Mouse (Mus musculus) embryo, embryonic 10 days (tissue): ENCODE results near the gene Pik3r6.

Experiments used
- DNase-seq: peaks from one replicate; pipeline ENCODE4 v3.0.0-alpha.2; 2015; ENCODE audit warnings: low spot score

Gene Pik3r6

DNA sequence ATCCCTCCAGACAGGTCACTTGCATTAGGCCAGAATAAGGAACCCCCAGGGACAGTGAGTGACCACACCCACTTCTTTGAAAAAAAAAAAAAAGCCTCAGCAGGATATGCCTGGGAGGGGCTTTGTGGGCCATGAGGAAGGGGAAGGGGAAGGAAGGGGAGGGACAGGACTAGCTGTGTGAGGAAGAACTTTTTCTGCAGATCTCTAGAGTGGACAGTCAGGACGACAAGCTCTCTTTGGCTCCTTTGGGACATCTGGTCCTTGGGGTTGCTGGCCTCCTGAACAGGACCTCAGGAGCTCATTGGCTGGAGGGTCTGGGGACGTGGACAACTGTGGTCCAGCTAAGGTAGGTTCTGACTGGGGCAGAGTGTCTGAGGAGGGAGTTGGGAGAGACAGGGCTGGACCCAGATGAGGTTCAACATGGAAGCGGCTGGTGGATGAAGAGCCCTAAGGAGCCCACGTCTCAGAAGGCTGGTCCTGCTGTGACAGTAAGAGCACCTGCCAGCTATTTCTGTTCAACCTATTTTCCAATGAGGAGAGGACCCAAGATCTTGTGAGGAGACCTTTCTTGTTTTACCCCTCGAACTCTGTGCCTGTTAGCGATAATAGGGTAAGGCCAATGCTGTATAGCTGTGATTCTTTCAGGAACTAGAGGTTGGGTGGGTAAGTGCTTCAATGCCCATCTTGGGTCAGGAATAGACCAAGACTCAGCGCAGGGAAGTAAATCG lies at the start of gene Pik3r6:
TSS of gene Pik3r6 (plus strand) at position 118 of the 728 bp plus-strand sequence.
- no peak for DNase-seq

DNA sequence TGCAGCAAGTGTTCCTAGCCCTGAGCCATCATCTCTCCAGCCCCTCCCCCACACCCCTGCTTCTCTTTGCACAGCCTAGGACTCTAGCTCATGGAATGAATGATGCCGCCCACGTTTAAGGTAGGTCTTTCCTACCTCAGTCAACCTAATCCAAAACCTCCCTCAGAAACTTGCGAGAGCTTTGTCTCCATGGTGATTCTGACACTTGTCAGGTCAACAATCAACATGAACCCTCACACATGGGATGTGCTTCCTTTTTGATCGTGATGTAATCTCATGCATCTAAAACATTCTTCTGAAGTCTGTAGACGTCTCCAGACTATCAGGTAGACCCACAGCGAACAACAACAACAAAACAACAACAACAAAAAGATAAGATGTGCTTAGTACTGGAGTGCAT lies 49.5 kb upstream of the Pik3r6 start:
- no peak for DNase-seq

DNA sequence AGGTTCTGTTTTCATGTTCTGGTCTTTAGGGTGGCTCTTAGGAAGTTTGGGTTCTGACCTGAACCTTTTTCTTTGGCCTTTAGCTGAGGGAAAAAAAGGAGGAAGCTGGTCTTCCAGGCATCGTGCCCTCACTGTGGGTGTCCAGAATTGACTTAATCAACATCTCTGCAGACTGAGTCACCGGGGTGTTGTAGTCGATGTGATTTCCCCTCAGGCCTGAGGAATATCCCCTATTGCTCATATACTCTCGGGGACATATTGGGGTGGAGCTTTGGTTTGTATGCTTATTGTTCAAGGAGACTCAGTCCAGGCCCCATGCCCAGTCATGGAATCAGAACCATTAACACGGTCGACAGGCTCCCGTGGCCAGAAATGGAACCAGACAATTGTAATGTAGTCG lies 44.7 kb upstream of the Pik3r6 start:
- no peak for DNase-seq

DNA sequence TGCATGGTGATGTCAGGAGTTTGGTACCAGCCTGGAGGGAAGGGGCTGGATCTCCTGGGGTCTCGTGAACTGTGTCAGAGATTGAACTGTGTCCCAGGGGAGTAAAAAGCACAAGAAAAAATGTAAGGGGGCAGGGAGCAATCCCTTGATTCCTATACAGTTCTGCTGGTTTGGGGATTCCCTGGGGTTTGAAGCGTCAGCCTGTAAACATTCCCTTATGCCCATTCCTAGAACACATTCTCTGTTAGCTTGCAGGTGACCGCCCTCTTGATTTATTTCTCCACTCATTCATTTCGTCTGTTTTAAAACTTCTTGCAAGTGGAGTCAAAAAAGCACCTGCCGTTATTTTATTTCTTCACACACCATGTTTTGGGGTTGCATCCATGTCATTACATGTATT lies 43.8 kb upstream of the Pik3r6 start:
- DNase-seq: no peak

DNA sequence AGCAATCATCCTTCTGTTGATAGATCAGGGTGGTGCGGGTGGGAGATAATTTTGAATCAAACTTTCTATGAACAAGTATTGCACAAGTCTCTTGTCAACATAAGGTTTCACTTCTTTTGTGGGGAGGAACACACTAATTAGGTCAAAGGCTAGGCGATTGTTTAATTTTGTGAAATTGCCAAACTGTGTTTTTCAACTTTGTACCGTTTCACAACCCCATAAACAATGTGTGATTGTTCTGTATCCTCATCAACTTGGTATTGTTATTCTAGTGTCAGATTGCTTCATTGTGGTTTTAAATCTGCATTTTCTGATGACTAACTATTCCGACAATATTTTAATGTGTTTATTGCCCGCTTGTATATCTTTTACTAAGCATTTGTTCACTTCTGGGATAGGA lies 43.3 kb upstream of the Pik3r6 start:
- DNase-seq: no peak

DNA sequence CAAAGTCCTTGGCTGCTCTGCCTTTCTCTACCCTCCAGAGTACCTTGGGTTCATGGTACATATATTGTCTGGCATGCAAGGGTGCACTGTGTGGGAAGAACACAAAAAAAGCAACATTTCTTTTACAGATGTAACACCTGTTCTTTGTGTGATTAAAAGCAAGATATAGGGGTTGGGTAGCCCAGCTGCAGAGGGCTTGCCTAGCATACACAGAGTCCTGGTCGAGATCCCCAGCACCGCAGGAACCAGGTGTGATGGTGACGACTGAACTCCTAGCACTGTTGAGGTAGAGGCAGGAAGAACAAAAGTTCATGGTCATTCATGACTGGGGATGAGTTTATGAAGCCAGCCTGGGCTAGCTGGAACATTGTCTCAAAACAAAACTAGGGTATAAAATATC lies 40.1 kb upstream of the Pik3r6 start:
- DNase-seq: no peak

DNA sequence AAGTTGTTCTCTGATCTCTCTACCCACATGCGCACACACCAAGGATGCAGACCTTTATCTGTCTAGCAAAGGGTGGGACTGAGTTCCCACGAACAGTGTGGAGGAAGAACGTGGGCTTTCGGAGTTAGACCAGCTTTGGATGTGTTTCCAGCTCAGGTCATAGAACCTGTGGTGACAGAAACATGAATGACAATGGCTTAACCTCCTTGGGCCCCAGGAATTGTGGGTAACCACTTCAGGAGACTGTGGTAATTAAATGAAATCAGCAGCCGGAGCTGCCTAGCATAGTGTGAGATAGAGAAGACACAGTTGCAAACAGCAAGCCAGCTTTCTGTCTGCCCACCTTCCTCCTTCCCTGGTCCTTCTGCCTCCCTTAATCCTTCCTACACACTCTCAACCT lies 38.6 kb upstream of the Pik3r6 start:
- no peak for DNase-seq

DNA sequence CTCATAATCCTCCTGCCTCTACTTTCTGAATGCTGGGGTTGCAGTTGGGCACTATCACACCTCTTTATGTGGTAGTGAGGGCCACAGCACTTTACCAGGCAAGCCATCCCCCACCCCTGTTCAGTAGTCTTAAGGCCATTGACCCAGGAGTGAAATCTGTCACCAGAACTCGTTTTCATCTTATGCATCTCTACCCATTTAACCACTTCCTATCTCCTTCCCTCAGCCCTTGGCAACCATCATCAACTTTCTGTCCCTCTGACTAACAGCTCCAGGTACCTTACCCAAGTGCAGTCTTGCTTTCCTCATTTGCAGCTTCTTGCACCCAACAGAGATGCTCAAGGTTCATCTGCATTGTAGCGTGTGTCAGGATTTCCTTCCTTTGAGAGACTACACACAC lies 37.7 kb upstream of the Pik3r6 start:
- DNase-seq: no peak

DNA sequence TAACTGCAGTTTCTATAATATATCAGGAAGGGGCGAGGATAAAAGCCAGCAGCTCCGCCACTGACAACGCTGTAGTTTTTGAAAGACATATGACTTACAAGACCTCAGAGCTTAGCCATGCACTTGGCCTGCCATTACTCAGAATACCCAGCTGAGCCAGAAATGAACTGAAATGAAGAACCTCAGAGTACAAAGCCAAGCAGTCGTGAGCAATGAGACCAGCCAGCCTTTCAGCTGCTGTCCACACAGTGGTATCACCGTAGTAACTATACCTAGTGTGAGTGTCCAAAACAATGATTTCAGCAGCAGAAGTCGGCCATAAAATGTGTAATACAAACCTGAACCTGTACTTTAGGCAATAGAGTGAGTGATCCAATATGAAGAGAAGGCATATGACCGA lies 35.4 kb upstream of the Pik3r6 start:
- no peak for DNase-seq

DNA sequence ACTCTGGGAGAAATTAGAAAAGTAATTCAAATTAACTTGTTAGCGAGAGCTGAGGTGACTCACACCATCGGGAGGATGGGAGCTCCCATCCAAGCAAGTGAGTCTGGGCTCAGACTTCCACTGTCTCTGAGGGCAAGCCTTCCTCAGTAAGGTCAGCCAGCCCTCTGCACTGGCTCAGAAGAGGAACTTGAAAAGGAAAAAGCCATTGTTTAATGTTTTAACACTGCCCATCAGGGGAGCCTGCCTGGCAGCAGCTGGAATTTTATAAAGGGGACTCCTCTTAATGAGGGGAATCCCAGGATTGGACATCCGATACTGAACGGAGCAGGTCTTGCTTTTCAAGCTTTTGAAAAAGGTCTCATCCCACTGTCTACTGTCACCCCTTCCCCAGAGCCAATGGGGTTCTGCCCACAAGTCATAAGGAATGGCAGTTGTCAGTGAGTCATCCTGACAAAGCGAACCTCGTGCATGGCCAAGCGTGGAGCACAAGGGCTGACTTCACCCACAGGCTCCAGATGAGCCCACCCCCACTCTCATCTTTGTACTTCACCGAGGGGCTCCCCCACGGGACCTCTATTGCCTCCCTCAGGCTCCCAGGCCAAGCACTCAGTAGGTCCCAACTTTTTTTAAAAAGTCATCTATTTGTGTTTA lies 34.7 kb upstream of the Pik3r6 start:
- DNase-seq: no peak

DNA sequence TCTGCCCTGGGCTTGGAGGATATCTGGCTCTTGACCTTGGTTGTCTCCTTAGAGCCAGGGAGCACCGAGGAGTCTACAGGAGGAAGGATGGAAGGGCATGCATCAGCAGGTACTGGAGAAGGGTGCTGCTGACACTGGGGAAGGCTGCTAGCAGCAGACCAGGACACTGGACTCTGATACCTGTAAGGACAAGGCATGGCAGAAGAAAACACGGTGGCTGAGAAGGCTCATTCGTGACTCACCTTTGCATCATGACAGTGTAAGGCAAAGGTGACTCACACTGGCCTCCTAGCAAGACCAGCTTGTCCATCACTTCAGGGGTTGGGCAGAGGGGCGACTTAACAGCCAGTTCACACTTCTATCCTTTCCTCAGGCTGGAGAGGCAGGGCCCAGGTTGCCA lies 33.9 kb upstream of the Pik3r6 start:
- DNase-seq: no peak

DNA sequence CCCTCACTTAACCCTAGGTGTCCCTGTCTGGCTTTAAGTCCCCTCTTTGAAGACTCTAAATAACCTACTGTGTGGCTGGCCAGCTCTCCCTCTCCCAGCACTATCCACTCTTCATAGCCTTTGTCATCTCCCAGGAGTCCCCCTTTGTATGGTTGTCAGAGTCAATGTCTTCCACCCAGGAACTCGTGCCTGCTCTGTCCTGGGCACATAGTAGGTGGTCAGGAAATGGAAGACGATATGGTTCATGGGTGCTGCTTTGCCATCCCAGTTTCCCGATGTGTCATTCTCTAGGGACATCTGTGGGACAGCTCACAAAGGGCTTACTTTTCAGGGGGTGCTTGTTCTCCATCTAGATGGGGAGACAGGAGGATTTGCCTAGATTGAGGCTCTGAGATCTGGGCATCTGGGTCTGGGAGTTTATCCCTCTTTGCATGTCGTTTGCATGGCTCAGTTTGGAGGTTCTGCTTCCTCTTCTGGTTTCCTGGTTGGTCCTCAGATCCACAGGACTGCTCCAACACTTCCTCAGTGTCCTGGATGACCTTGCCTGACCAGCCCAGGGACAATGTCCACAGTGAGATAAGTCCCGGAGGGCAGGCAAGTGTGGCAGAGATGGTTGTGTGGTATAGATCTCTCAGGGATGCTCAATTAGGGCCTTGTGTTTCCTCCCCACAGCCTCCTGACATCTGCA lies 30.5 kb upstream of the Pik3r6 start:
- no peak for DNase-seq

DNA sequence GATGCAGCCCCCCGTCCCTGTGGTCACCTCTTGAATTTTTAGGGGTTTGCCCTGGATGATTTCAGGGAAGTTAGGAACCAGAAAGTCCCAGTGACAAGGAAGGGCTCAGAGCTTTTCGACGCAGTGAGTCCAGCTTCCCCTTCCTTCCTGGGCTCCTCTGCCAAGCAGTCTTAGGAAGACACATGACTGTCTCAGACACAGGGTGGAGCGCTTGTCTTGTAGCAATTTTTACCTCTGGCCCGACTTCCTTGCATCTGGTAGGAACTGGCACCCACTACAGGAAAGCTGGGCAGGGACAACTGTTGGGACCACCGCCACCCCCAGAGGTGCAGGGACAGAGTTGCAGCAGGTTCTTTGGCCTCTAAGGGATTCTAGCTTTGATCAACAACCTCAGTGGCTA lies 28.2 kb upstream of the Pik3r6 start:
- no peak for DNase-seq

DNA sequence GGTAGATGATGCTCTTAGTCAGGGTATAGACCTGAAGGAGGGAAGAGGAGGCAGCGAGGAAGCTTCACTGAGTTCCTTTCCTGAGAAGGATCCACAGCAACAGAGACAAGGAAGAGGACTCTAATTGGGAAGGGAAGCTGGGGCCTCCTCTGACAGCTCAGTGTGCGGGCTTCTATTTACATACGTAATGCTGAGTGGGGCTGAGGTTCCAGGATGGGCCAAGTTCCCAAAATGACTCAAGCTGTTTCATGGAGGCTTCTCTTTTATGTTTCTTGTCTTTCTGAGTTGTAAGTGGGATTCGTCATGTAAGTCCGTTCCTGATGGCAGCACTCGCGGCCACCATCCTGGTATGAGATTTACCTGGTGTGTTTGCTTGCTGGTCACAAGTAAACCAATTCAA lies 27.1 kb upstream of the Pik3r6 start:
- DNase-seq: no peak

DNA sequence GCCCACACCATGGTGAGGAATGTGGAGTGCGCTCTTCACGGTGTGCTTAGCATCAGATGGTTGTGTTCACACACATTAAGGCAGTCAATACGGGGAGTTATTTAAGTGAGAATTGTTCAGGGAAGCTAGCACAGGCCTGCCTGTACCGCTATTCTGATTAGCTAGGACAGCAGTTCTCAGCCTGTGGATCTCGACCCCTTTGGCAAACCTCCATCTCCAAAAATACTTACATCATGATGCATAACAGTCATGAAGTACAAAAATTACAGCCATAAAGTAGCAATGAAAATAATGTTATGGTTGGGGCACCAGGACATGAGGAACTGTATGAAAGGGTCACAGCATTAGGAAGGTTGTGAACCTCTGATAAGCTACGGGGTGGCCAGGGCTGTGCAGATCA lies 25.2 kb upstream of the Pik3r6 start:
- no peak for DNase-seq

DNA sequence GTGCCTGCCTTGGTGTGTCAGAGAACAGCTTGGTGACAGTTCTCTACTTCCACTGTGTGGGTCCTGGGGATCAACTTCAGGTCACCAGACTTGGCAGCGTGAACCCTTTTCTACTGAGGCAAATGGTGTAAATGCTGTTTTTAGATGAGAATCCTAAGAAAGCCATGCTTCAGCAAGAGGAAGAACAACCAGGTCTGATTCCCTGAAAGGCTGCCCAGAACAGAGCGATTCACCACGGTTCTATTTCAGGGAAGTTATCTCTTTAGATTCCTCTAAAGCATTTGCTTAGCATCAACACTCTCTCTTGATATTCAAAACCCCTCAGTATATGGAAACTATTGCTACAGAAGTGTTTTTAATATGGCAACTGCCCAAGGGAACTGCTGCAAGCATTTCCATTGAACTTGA lies 24.2 kb upstream of the Pik3r6 start:
- DNase-seq: no peak

DNA sequence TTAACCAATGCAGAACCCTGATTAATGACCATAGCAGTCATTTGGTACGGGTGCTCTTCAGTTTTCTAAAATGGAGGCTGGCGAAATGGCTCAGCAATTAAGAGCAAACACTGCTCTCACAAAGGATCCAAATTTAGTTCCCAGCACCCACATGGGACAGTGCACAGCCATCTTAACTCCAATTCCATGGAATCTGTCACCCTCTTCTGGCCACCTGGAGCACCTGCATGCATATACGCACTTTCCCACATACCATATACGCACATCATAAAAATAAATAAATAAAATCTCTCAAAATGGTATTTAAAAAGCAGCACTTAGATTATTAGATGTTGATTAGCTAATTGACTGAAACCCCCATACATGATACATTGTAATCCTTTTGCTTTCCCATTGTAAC lies 22.2 kb upstream of the Pik3r6 start:
- no peak for DNase-seq

DNA sequence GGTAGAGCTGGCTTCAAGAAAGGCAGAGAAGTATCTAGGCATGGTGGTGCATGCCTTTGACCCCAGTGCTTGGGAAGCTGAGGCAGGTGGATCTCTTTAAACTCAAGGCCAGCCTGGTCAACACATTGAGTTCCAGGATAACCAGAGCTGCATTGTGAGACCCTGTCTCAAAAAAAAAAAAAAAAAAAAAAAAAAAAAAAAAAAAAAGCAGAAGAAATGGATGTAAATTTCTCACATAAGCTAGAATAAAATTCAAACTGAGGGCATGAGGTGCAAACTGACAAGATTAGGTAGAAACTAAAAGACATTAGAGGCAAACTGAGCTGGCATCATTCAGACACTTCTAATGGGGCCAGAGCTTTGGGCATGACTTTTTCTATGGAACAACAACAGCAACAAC lies 20.8 kb upstream of the Pik3r6 start:
- no peak for DNase-seq

DNA sequence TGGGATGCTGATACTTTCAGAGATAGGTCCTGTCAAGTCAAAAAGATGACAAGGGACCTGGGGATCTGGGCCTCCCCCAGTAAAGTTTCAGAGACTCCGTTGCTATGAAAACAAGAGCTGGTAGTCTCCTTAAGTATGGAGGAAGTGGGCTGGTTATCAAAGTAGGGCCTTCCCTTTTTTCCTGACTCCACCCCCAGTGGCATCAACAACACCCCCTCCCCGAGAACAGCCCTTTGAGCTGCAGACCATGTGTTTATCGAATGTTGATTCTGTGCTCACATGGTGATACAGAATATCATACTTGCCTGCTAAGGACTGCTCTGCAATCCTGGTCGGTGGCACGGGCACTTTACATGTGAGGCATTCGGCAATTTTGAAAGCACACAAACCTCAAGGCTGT lies 19.6 kb upstream of the Pik3r6 start:
- no peak for DNase-seq

DNA sequence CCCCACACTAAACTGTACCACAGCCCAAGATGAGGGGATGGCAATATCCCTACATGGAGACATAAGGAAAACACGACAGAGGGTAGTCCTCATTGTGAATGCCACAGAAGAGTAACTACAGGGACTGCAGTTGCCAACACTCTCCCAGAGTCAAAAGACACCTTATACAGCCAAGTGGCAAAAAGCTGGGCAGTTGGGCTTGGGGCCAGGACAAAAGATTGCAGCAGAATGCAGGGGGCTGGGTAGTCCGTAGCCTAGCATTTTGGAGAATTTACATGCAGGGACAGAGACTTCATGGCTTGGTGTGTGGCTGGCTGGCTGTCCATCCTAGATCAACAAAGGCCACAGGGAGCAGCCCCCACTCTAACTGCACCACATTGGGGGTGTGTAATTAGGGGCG lies 18.4 kb upstream of the Pik3r6 start:
- DNase-seq: no peak

DNA sequence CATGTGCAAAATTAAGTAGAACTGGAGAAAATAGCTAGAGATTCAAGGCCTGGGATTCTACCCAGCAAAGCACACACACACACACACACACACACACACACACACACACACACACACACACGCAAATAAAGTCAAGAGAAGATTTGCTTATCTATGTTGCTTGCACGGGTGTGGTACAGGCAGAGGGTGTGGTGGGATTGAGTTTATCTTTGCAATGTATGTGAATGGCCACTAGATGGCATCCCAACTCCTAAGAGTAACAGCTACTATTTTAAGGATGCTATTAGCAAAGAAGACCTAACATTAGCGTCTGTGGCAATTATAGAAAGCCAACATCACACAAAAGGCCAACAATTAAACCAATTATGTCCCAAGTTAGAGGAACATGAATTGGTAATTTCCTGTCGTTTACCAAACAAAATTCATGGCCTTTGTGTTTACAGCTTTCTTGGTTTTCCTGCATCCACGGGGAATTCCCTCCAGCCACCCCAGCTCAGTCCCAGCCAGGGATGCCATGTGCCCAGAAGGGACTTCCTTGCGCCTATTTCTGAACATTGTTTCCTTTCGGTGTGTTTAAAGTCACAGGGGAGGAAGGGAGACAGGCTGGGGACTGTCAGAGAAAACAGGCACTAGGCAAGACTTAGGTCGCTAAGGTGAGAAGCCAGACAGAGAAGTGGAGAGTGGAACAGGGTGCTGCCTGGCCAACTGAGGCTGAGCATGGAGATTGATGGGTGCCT lies 17.4 kb upstream of the Pik3r6 start:
- peak; percentile 81 for DNase-seq

DNA sequence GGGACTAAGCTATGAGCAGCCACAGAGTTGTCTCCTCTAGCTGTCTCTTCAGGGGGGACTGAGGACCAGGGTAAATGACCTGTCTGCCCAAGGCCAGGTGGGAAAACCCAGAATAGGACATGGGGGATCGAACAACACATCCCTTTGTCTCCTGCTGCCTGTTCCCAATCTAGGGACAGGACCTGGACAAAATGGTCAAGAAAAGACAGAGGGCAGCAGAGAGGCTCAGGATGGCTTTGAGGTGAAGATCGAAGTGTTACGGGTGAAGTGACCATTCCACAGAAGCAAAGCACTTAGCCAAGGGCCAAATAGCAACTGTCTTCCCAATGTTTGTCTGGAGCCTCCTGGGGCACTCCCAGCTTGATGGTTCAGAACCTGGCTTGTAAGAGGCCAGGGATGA lies 16.7 kb upstream of the Pik3r6 start:
- no peak for DNase-seq

DNA sequence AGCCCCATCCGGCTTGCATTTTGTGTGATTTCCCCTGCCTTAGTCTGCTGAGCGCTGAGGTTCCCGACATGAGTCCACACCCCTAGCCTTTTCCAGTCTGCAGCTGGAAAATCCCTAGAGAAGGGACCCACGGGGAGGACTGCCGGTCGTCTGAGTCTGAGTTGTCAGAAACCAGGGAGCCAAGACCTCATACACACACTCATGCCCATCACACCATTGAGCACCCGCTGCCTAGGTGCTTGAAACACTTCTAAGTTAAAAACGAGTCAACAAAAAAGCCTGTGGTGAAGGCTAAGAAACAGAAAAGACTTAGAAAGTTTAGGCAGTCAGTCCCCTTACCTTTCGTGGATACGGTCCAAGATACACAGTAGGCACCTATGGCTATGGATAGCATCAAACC lies 15.1 kb upstream of the Pik3r6 start:
- DNase-seq: no peak
